Mouse (Mus musculus): ENCODE measurements around the gene Phf11b. TPM values are rescaled to one million over a fixed set of nuclear protein-coding genes. Genes with fewer than 3 reads are reported as not detected.
"Not testable (repeated sequence)": the region's sequence is repeated elsewhere in the genome, so short reads cannot be mapped to it uniquely, and the experiment has no call there.

The Phf11b gene
- total RNA-seq (2014; rRNA removed) (0.72 TPM in 1 of 2 replicates, not detected in the other), polyA plus RNA-seq (2015; fragmentation: Nextera tagmentation; extraction: Ambion mirVana) (0.47 and 0.59 TPM in 2 replicates)

DNA sequence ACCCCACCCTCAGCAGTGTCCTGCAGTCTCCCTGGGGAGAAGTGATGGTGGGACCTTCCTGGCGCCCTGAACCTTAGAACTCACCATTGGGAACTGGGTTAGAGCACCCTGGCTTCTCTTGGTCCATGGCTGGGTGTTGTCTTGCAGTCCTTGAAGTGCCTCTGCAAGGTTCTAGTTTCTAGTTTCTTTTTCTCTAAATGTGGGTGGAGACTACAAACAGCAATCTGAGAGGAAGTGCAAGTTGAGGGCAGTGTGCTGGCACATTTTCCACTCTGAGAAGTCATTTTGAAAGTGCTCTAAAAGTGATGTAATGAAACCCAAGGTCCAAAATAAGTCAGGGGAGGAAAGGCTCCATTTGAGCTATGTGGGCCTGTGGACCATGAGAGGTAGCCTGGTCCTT, at the start of gene Phf11b:
Gene Phf11b, minus strand, starts transcription at position 163 of the 400 bp plus-strand sequence.
- DNase-seq (ENCODE audit: low spot score); H3K4me3 ChIP-seq (ENCODE audit: low read length); H3K9ac ChIP-seq (replicated peaks; ENCODE audit: low read length); H3K27me3 ChIP-seq (ENCODE audit: insufficient read depth, low read length); H3K9me3 ChIP-seq (ENCODE audit: low read length); ATAC-seq; H3K4me1 ChIP-seq (ENCODE audit: insufficient read depth, low read length); H3K27ac ChIP-seq; H3K36me3 ChIP-seq (ENCODE audit: insufficient read depth, low read length); H3K4me2 ChIP-seq (ENCODE audit: low read depth, low read length): not testable (repeated sequence)
- WGBS = 60% methylated on average over 1 of the region's 1 CpGs

DNA sequence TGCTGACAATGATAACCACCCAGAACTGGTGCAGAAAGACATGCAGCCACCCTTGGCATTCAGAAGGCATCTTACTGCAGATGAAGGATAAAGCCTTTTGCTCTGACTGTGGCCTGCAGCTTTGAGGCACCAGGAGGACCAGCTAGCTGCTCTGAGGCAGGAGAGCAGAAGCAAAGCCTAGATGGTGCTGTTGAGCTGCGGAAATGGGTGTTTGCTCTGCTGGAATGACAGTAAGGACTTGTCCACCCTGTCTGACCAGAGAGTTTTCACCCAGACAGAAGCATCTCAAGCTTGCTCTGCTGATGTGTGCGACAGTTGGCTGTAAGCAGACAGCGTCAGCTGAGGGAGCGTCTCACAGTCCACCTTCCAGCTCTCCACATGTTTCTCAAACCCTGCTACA, 49.0 kb upstream of the Phf11b start:
- WGBS = 81% methylated on average over 4 of the region's 4 CpGs
- peak; percentile 49 for TF ChIP-seq CTCF (IDR thresholded peaks at IDR 0.05; ENCODE audit: low read depth)
- H3K9ac ChIP-seq (replicated peaks; ENCODE audit: low read length); H3K27me3 ChIP-seq (ENCODE audit: insufficient read depth, low read length); H3K9me3 ChIP-seq (ENCODE audit: low read length); H3K4me3 ChIP-seq (ENCODE audit: low read length); H3K36me3 ChIP-seq (ENCODE audit: insufficient read depth, low read length); H3K4me2 ChIP-seq (ENCODE audit: low read depth, low read length); H3K4me1 ChIP-seq (ENCODE audit: insufficient read depth, low read length); H3K27ac ChIP-seq; DNase-seq (ENCODE audit: low spot score); ATAC-seq: not testable (repeated sequence)

DNA sequence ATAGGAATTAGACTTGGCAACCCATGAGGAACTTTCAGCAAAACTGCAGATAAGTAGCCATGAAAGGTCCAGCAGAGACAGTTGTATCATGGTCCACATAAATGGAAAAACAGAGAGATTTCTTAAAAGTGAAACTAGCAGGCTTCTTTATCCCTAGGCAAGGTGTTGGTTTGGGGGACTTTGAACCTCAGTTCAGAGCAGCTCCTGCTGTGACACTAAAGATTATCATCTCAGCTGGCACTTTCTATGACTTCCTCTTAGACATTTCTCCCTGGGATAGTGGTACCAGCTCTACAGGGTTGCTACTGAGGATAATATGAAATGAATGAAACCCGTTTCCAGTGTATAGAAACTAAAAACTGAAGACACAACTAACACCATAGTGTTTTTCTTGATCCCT, 48.4 kb upstream of the Phf11b start:
- DNase-seq (ENCODE audit: low spot score) = no peak
- Histone ChIP-seq H3K4me3 (ENCODE audit: low read length) (no peak overlapping the region), H3K27ac (no peak overlapping the region), H3K4me1 (ENCODE audit: insufficient read depth, low read length) (no peaks in the 10 kb centered on the region), H3K4me2 (ENCODE audit: low read depth, low read length) (no peak overlapping the region), H3K9ac (replicated peaks; ENCODE audit: low read length) (no peak overlapping the region), H3K9me3 (ENCODE audit: low read length) (no peaks in the 10 kb centered on the region), H3K36me3 (ENCODE audit: insufficient read depth, low read length) (no peaks in the 10 kb centered on the region), H3K27me3 (ENCODE audit: insufficient read depth, low read length) (no peaks in the 10 kb centered on the region)
- no peak for ATAC-seq
- WGBS = 64% methylated on average over 1 of the region's 1 CpGs
- no peak for TF ChIP-seq CTCF (IDR thresholded peaks at IDR 0.05; ENCODE audit: low read depth)

DNA sequence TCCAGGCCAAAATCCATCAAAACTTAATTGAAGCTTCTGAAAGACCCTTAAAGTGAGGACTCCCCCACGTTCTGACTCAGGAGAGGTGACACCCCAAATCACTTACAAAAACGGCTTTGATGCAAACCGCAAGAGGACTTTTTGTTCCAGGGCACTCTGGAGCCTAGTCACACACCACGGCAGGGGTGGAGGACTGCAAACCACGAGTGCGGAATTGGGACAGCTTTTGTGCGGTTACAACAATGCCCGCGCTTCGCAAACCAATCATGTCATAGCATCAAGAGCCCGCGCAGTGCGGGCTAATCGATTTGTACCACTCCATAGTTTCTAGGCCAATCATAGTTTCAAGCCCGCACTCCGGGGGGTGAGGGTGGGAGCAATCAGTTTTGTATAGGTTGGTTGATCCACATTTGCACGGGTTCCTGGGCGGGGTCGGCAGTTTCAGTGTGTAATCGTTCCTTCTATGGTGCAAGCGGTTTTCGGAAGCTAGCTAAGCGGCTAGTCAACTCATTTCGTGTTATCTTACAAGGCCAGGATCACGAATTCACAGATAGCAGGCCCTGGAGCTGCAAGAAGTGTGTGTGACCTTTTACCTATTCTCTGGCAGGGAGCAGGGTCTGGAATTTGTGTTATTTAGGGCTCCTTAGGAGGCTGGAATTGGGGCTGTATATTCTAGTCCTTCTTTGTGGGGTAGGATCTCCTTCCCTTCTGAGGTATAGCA, 29.4 kb upstream of the Phf11b start:
- Histone ChIP-seq H3K36me3 (ENCODE audit: insufficient read depth, low read length) (no peaks in the 10 kb centered on the region), H3K27ac (no peak overlapping the region), H3K4me2 (ENCODE audit: low read depth, low read length) (no peak overlapping the region), H3K4me1 (ENCODE audit: insufficient read depth, low read length) (no peaks in the 10 kb centered on the region), H3K9me3 (ENCODE audit: low read length) (no peaks in the 10 kb centered on the region), H3K27me3 (ENCODE audit: insufficient read depth, low read length) (no peaks in the 10 kb centered on the region), H3K9ac (replicated peaks; ENCODE audit: low read length) (no peak overlapping the region), H3K4me3 (ENCODE audit: low read length) (no peak overlapping the region)
- no peak for DNase-seq (ENCODE audit: low spot score)
- no peak for ATAC-seq
- 90% methylated on average over 25 of the region's 25 CpGs for WGBS
- TF ChIP-seq CTCF (IDR thresholded peaks at IDR 0.05; ENCODE audit: low read depth) = no peak

DNA sequence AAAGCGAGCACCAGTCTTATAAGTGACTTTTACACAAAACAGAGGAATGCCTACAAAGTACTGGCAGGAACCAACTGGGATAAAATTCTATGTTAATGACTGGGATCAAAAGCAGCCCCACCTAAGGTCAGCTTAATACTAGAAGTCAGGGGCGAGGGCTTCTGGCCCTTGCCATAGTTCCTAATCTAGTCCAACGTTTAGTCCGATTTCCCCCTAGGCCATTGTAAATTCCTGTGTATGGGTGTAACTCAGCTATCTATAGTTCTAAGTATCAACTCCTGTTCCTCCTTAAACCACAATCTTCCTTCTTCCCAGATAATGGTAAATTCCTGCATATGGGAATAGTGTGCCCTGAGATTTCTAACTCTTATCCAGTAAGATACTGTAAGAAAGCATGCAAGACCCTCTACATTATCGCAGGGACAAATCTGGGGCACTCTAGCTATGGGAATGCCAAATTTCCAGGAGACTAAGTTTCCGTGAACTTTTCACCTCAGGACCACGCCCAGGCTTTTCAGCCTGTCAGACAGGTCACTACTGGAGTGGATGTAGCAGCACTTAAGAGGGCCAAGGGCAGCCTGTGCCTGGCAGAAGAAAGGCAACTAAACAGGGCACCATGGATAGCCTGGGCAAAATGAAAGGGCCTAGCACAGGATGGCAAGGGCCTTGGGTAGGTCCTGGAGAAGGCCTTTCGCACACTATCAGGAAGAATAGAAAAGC, 25.4 kb upstream of the Phf11b start:
- no peaks in the 10 kb centered on the region for H3K4me1 ChIP-seq (ENCODE audit: insufficient read depth, low read length)
- TF ChIP-seq CTCF (IDR thresholded peaks at IDR 0.05; ENCODE audit: low read depth) = no peak
- H3K27ac ChIP-seq = no peak overlapping the region
- no peak for DNase-seq (ENCODE audit: low spot score)
- no peak overlapping the region for H3K4me3 ChIP-seq (ENCODE audit: low read length)
- 88% methylated on average over 8 of the region's 8 CpGs for WGBS
- no peak overlapping the region for H3K9ac ChIP-seq (replicated peaks; ENCODE audit: low read length)
- H3K4me2 ChIP-seq (ENCODE audit: low read depth, low read length) = no peak overlapping the region
- no peak for ATAC-seq
- H3K36me3 ChIP-seq (ENCODE audit: insufficient read depth, low read length) = no peaks in the 10 kb centered on the region
- H3K9me3 ChIP-seq (ENCODE audit: low read length) = no peaks in the 10 kb centered on the region
- no peaks in the 10 kb centered on the region for H3K27me3 ChIP-seq (ENCODE audit: insufficient read depth, low read length)

DNA sequence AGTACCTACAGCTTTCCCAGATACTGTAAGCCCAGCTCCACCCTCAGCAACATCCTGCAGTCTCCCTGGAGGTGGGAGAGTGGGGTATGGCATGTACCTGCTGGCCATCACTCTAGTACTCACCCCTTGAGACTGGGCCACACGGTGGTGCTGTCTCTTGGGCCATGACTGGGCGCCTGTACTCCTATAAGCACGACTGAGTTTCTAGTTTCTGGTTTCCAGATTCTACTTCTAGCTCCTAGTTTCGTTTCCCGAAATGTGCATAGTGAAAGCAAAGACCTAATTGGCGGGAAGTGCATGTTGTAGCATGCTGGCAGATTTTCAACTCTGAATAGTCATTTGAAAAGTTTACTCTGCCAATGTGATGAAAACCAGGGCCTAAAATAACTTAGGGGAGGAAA, 24.1 kb upstream of the Phf11b start, which contains the start of gene Phf11d:
Gene Phf11d, minus strand, starts transcription at position 227 of the 401 bp plus-strand sequence.
- no peak for DNase-seq (ENCODE audit: low spot score)
- Histone ChIP-seq H3K27ac (no peak within 1 kb of the TSS), H3K9ac (replicated peaks; ENCODE audit: low read length) (no peak within 1 kb of the TSS), H3K9me3 (ENCODE audit: low read length) (no peaks in the 10 kb centered on the region), H3K36me3 (ENCODE audit: insufficient read depth, low read length) (no peaks in the 10 kb centered on the region), H3K4me3 (ENCODE audit: low read length) (no peak within 1 kb of the TSS), H3K27me3 (ENCODE audit: insufficient read depth, low read length) (no peaks in the 10 kb centered on the region), H3K4me2 (ENCODE audit: low read depth, low read length) (no peak within 1 kb of the TSS), H3K4me1 (ENCODE audit: insufficient read depth, low read length) (no peaks in the 10 kb centered on the region)
- TF ChIP-seq CTCF (IDR thresholded peaks at IDR 0.05; ENCODE audit: low read depth) = no peak
- no peak for ATAC-seq
- WGBS = 82% methylated on average over 6 of the region's 6 CpGs

DNA sequence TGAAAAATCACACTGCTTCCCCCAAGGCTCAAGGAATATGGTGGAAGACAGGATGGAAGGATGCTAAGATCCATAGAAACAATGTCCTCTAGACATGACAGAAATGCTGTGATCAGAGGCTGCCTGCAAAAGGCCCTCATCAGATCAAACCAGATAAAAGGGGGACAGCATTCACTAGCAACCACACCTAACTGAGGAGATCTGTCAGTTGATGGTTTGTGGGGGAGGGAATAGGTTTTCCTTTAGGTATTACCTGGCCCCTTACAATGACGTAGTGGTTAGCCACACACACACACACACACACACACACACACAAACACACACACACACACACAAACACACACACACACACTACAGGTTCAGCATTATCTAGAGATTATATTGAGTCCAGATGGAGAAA, 1.6 kb downstream of the Phf11b start:
- no peak for TF ChIP-seq CTCF (IDR thresholded peaks at IDR 0.05; ENCODE audit: low read depth)
- Histone ChIP-seq H3K36me3 (ENCODE audit: insufficient read depth, low read length) (no peaks in the 10 kb centered on the region), H3K27ac (no peak overlapping the region), H3K4me3 (ENCODE audit: low read length) (no peak overlapping the region), H3K4me1 (ENCODE audit: insufficient read depth, low read length) (no peaks in the 10 kb centered on the region), H3K9ac (replicated peaks; ENCODE audit: low read length) (no peak overlapping the region), H3K4me2 (ENCODE audit: low read depth, low read length) (no peak overlapping the region), H3K9me3 (ENCODE audit: low read length) (no peaks in the 10 kb centered on the region), H3K27me3 (ENCODE audit: insufficient read depth, low read length) (no peaks in the 10 kb centered on the region)
- WGBS = 93% methylated on average over 1 of the region's 1 CpGs
- DNase-seq (ENCODE audit: low spot score) (no peak), ATAC-seq (no peak)

DNA sequence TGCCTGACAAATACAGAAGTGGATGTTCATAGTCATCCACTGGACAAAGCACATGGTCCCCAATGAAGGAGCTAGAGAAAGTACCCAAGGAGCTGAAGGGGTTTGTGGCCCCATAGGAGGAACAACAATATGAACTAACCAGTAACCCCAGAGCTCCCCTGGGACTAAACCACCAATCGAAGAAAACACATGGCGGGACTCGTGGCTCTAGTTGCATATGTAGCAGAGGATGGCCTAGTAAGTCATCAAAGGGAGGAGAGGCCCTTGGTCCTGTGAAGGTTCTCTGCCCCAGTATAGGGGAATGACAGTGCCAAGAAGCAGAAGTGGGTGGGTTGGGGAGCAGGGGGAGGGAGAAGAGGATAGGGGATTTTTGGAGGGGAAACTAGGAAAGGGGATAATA, 5.1 kb downstream of the Phf11b start:
- not testable (repeated sequence) for H3K4me3 ChIP-seq (ENCODE audit: low read length); H3K27me3 ChIP-seq (ENCODE audit: insufficient read depth, low read length); H3K36me3 ChIP-seq (ENCODE audit: insufficient read depth, low read length); DNase-seq (ENCODE audit: low spot score); ATAC-seq; H3K9ac ChIP-seq (replicated peaks; ENCODE audit: low read length); H3K9me3 ChIP-seq (ENCODE audit: low read length); H3K4me2 ChIP-seq (ENCODE audit: low read depth, low read length); H3K27ac ChIP-seq; H3K4me1 ChIP-seq (ENCODE audit: insufficient read depth, low read length)
- WGBS = 80% methylated on average over 3 of the region's 3 CpGs
